Mouse (Mus musculus) hindbrain, embryonic 14.5 days (tissue): ENCODE data around the gene Rassf8. TPM values are rescaled to one million over a fixed set of nuclear protein-coding genes. Genes with fewer than 3 reads are reported as not detected.

Experiments used
- ATAC-seq: fragments of 200-750 bp; cut with Nextera tagmentation; 2 replicates; pipeline ENCODE4 v1.8.0; 2017; ENCODE audit warnings: moderate number of reproducible peaks, mild to moderate bottlenecking, moderate TSS enrichment, moderate library complexity; ENCODE audit not compliant: low FRiP score
- DNase-seq: peaks from one replicate; pipeline ENCODE4 v3.0.0-alpha.2; 2015; ENCODE audit warnings: low spot score
- H3K27ac ChIP-seq: fragments of 300-500 bp; sonication (generic); 2 replicates; pipeline ENCODE4 v1.5.1; 2014; ENCODE audit warnings: mild to moderate bottlenecking, moderate library complexity
- H3K27me3 ChIP-seq: fragments of 300-500 bp; sonication (generic); 2 replicates; pipeline ENCODE4 v1.6.1; 2014; ENCODE audit warnings: mild to moderate bottlenecking, low read length, mixed read lengths; ENCODE audit not compliant: control insufficient read depth, insufficient read depth
- H3K36me3 ChIP-seq: fragments of 300-500 bp; sonication (generic); replicated peaks from 2 replicates; pipeline ENCODE4 v1.6.1; 2014; ENCODE audit not compliant: control insufficient read depth, insufficient read depth
- H3K4me1 ChIP-seq: fragments of 300-500 bp; sonication (generic); replicated peaks from 2 replicates; pipeline ENCODE4 v1.6.1; 2014; ENCODE audit warnings: antibody characterized with exemption, low read length, mixed read lengths; ENCODE audit not compliant: control insufficient read depth, insufficient read depth
- H3K4me2 ChIP-seq: fragments of 300-500 bp; sonication (generic); replicated peaks from 2 replicates; pipeline ENCODE4 v1.6.1; 2014; ENCODE audit warnings: mild to moderate bottlenecking, moderate library complexity
- H3K4me3 ChIP-seq: fragments of 300-500 bp; sonication (generic); replicated peaks from 2 replicates; pipeline ENCODE4 v1.5.1; 2014; ENCODE audit warnings: mild to moderate bottlenecking, low read length
- H3K9ac ChIP-seq: fragments of 300-500 bp; sonication (generic); 2 replicates; pipeline ENCODE4 v1.6.1; 2014
- H3K9me3 ChIP-seq: fragments of 300-500 bp; sonication (generic); 2 replicates; pipeline ENCODE4 v1.6.1; 2016; ENCODE audit warnings: low read length; ENCODE audit not compliant: control insufficient read depth
- WGBS: fragments of 180-500 bp; shearing (Covaris S2); extraction: QIAGEN DNeasy Blood & Tissue Kit; methylation state at CpG from one replicate; pipeline ENCODE4 v1.1.7; 2014; 5-methylcytosine and 5-hydroxymethylcytosine counted together
- polyA plus RNA-seq: library from polyadenylated mRNA; unstranded; fragments of >200 nt; fragmentation: Nextera tagmentation; extraction: Ambion mirVana; gene quantifications from 2 replicates; pipeline ENCODE4 v1.2.1, GENCODE M21; 2014

Rassf8 gene
- 5.0 and 5.6 TPM in 2 replicates for polyA plus RNA-seq

- DNase-seq, result peak; percentile 72
- H3K36me3 ChIP-seq, result no peaks in the 10 kb centered on the region
- no peaks in the 10 kb centered on the region for H3K27me3 ChIP-seq
- H3K4me1 ChIP-seq, result peaks cover 9% of the 10 kb centered on the region
- H3K9ac ChIP-seq, result peak within 1 kb of the TSS; percentile 63
- ATAC-seq, result peak; percentile 94
- no peaks in the 10 kb centered on the region for H3K9me3 ChIP-seq
- H3K4me2 ChIP-seq, result peak within 1 kb of the TSS; percentile 67
- peak within 1 kb of the TSS; percentile 52 for H3K4me3 ChIP-seq
- H3K27ac ChIP-seq, result peak within 1 kb of the TSS; percentile 67
- WGBS, result under 1% methylated on average over 61 of the region's 71 CpGs
Observed at GRCm38 (mm10) chr6:145746132-145746849, at the start of gene Rassf8. Gene Rassf8 (plus strand): TSS chr6:145746748.

- Histone ChIP-seq H3K9me3 (no peaks in the 10 kb centered on the region), H3K9ac (no peak overlapping the region), H3K36me3 (no peaks in the 10 kb centered on the region), H3K27me3 (no peaks in the 10 kb centered on the region), H3K4me3 (no peak overlapping the region), H3K4me2 (no peak overlapping the region), H3K4me1 (no peaks in the 10 kb centered on the region), H3K27ac (no peak overlapping the region)
- WGBS, result 12% methylated on average over 8 of the region's 8 CpGs
- ATAC-seq (no peak), DNase-seq (no peak)
Observed at GRCm38 (mm10) chr6:145701021-145701540, 45.5 kb upstream of the Rassf8 start.

- no peak overlapping the region for H3K27ac ChIP-seq
- no peak overlapping the region for H3K9ac ChIP-seq
- DNase-seq (no peak), ATAC-seq (no peak)
- no peak overlapping the region for H3K4me3 ChIP-seq
- no peaks in the 10 kb centered on the region for H3K27me3 ChIP-seq
- no peaks in the 10 kb centered on the region for H3K36me3 ChIP-seq
- no peaks in the 10 kb centered on the region for H3K9me3 ChIP-seq
- WGBS, result 77% methylated on average over 6 of the region's 6 CpGs
- H3K4me1 ChIP-seq, result no peaks in the 10 kb centered on the region
- no peak overlapping the region for H3K4me2 ChIP-seq
Observed at GRCm38 (mm10) chr6:145703667-145704066, 42.9 kb upstream of the Rassf8 start.

DNA sequence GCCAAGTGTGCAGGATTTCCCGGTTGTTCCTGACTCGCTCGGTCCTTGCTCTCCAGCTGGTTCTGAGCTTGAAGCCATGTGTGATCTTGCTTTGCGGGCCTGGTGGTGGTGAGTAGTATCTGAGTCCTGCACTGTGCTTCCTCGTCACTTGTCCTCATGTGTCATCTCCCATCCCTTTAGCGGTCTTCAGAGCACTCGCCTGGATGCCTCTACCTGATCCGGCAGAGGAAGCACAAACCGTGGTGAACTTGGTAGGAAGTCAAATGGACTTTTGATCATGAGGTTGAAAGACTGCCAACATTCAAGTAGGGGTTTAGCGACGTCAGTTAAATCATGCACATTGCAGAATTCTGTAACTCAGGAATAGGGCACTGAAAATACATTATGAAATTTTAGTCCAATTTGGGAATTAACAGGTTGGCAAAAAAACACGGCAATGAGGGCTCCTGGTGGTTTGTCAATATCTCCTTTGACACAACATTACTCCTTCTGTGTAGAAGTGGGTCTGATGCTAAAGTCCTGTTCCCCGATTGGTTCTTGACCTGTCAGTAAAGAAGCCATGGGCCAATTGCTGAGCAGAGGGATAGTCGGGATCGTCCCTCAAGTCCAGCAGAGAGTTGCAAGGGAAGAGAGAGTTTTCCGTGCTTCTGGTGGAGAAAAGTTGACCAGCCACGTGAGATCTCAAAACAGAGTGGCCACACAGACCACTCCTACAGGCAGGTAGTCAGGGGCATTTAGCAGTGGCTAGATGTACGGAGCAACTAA is 36.4 kb upstream of the Rassf8 start:
- Histone ChIP-seq H3K4me2 (no peak overlapping the region), H3K4me3 (no peak overlapping the region), H3K36me3 (no peaks in the 10 kb centered on the region), H3K27me3 (no peaks in the 10 kb centered on the region), H3K9me3 (no peaks in the 10 kb centered on the region), H3K4me1 (peaks cover 7% of the 10 kb centered on the region; the same call in 1 of the 2 replicates), H3K27ac (no peak overlapping the region), H3K9ac (no peak overlapping the region)
- no peak for ATAC-seq
- no peak for DNase-seq
- WGBS, result 95% methylated on average over 18 of the region's 18 CpGs

DNA sequence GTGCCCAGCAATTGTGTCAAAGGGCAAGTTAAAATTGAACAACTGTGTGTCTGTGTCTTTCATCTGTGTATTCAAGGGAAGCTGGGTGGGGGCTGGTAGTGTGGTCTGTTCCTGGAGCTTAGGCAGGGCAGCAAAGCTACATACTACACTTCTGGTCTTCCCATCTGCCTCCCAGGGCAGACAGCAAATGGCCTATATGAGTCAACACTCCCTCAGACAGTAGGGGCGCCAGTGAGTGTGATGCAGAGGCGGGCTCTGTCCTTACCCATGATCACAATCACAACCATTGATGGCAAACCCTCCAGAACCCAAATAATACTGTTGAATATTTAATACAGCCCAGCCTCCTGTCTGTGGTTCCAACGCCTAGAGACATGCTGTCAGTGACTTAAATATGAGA is 35.8 kb upstream of the Rassf8 start:
- no peak overlapping the region for H3K4me2 ChIP-seq
- no peak overlapping the region for H3K4me3 ChIP-seq
- H3K36me3 ChIP-seq, result no peaks in the 10 kb centered on the region
- H3K9ac ChIP-seq, result no peak overlapping the region
- no peak overlapping the region for H3K27ac ChIP-seq
- ATAC-seq (no peak), DNase-seq (no peak)
- no peaks in the 10 kb centered on the region for H3K27me3 ChIP-seq
- no peaks in the 10 kb centered on the region for H3K9me3 ChIP-seq
- peaks cover 7% of the 10 kb centered on the region; the same call in 1 of the 2 replicates for H3K4me1 ChIP-seq
- WGBS, result 91% methylated on average over 3 of the region's 3 CpGs

DNA sequence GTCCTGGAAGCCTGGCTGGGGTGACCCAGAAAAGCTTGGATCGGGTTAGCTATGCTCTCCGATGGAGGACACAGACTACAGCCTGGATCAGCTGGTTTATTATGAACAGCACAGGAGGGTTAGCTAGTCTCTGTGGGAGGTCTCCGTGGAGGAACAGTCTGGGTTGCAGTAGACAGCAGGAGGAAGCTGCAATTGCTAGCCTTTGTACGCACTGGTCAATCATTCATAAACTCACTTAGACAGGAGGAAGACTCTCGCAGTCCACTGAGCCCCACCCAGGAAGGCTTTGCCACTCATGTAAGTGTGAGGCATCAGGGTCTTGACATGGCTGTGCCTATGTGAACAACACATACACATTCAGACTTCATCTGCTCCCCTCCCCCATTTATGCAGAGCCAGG is 35.2 kb upstream of the Rassf8 start:
- no peak for ATAC-seq
- Histone ChIP-seq H3K36me3 (no peaks in the 10 kb centered on the region), H3K9me3 (no peaks in the 10 kb centered on the region), H3K9ac (no peak overlapping the region), H3K4me3 (no peak overlapping the region), H3K27ac (no peak overlapping the region), H3K4me2 (no peak overlapping the region), H3K27me3 (no peaks in the 10 kb centered on the region), H3K4me1 (peaks cover 7% of the 10 kb centered on the region; the same call in 1 of the 2 replicates)
- DNase-seq, result no peak
- WGBS, result 68% methylated on average over 5 of the region's 5 CpGs

DNA sequence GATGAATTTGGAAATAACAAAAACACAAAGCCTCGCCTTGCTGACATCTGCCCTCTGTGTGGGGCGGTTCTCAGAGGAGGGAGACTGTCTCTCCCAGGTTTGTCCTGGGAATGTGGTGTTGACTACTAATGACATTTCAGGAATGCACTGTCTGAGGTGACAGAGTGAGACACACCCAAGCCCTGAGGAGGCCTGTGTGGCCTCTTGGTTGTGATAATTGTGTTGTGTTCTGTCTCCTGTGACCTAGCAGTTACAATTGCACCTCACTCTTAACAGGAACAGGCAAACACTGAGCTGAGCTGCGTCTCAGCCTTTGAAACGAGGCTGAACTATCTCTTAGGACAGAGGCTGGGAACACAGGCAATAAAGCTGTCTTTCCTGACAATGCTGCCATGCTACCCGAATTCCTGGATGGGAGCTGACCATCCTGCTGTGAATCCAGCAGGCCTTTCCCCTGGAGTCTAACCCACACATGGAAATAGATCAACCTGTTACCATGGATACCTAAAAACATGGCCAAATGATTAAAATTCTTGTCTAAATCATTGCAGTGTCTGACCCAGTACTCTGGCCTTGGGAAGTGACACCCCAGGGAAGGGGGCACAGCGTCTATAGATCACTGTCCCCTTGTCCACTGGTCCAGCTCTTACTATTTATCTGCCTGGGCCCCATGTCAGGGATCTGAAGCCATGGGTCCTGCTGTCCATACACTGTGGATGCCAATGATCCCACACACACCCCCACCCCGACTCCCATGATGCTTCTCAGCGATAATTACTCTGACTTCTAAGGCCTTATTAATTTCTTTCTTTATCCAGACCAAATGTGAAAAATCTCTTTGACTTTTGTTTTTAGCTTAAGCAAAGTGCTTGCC is 33.1 kb upstream of the Rassf8 start:
- Histone ChIP-seq H3K9ac (no peak overlapping the region), H3K36me3 (no peaks in the 10 kb centered on the region), H3K4me1 (peaks cover 7% of the 10 kb centered on the region; the same call in 1 of the 2 replicates), H3K27me3 (no peaks in the 10 kb centered on the region), H3K4me2 (no peak overlapping the region), H3K27ac (no peak overlapping the region), H3K9me3 (no peaks in the 10 kb centered on the region), H3K4me3 (no peak overlapping the region)
- ATAC-seq (no peak), DNase-seq (no peak)
- 27% methylated on average over 8 of the region's 8 CpGs for WGBS

DNA sequence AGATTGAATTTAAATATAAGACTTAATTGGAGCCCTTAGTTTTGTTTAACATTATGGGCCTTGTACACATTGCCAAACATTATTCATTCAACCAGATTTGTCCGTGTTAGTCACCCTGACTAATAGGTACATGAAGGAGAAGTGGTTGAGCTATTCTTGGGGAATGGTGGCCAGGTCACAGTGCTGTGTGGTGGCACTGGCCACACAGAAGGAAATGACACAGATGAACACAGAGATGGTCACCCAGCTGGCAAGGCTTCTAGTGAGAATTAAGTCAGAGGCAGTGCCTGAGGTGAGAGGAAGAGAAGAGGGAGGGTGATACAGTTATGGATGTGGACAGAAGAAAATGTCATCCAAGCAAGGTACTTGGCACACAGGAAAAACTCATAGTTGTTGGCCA is 32.4 kb upstream of the Rassf8 start:
- no peak overlapping the region for H3K27ac ChIP-seq
- peaks cover 7% of the 10 kb centered on the region; the same call in 1 of the 2 replicates for H3K4me1 ChIP-seq
- DNase-seq (no peak), ATAC-seq (no peak)
- no peaks in the 10 kb centered on the region for H3K9me3 ChIP-seq
- H3K4me3 ChIP-seq, result no peak overlapping the region
- H3K4me2 ChIP-seq, result no peak overlapping the region
- no peaks in the 10 kb centered on the region for H3K36me3 ChIP-seq
- 24% methylated on average over 1 of the region's 1 CpGs for WGBS
- H3K27me3 ChIP-seq, result no peaks in the 10 kb centered on the region
- H3K9ac ChIP-seq, result no peak overlapping the region

GRCm38 (mm10) chr6:145722596-145722995 is 24.0 kb upstream of the Rassf8 start:
- Histone ChIP-seq H3K9me3 (no peaks in the 10 kb centered on the region), H3K4me3 (no peak overlapping the region), H3K27me3 (no peaks in the 10 kb centered on the region), H3K27ac (no peak overlapping the region), H3K36me3 (no peaks in the 10 kb centered on the region), H3K9ac (no peak overlapping the region), H3K4me1 (no peaks in the 10 kb centered on the region), H3K4me2 (no peak overlapping the region)
- DNase-seq, result no peak
- WGBS, result 75% methylated on average over 7 of the region's 7 CpGs
- no peak for ATAC-seq
